Mouse (Mus musculus) heart, embryonic 11.5 days (tissue): ENCODE measurements around the gene Mybbp1a. TPM values are rescaled to one million over a fixed set of nuclear protein-coding genes. Genes with fewer than 3 reads are reported as not detected.
"Not testable (repeated sequence)": the region's sequence is repeated elsewhere in the genome, so short reads cannot be mapped to it uniquely, and the experiment has no call there.

Experiments used
- ATAC-seq: fragments of 200-750 bp; cut with Nextera tagmentation; replicated peaks from 2 replicates; pipeline ENCODE4 v1.8.0; 2017; ENCODE audit warnings: moderate library complexity; ENCODE audit not compliant: insufficient number of reproducible peaks, low FRiP score, low TSS enrichment
- H3K27ac ChIP-seq: fragments of 300-500 bp; sonication (generic); 2 replicates; pipeline ENCODE4 v1.5.1; 2014; ENCODE audit warnings: mild to moderate bottlenecking, low read depth, low read length
- H3K27me3 ChIP-seq: fragments of 300-500 bp; sonication (generic); 2 replicates; pipeline ENCODE4 v1.6.1; 2014; ENCODE audit warnings: mild to moderate bottlenecking, low read length, mixed read lengths; ENCODE audit not compliant: control insufficient read depth, insufficient read depth
- H3K36me3 ChIP-seq: fragments of 300-500 bp; sonication (generic); 2 replicates; pipeline ENCODE4 v1.6.1; 2014; ENCODE audit warnings: mild to moderate bottlenecking, low read length, moderate library complexity, mixed read lengths; ENCODE audit not compliant: control insufficient read depth, insufficient read depth
- H3K4me1 ChIP-seq: fragments of 300-500 bp; sonication (generic); 2 replicates; pipeline ENCODE4 v1.6.1; 2014; ENCODE audit warnings: low read length; ENCODE audit not compliant: control insufficient read depth, insufficient read depth
- H3K4me2 ChIP-seq: fragments of 300-500 bp; sonication (generic); 2 replicates; pipeline ENCODE4 v1.6.1; 2014; ENCODE audit warnings: mild to moderate bottlenecking, moderate library complexity
- H3K4me3 ChIP-seq: fragments of 300-500 bp; sonication (generic); 2 replicates; pipeline ENCODE4 v1.5.1; 2014; ENCODE audit warnings: low read depth, low read length
- H3K9ac ChIP-seq: fragments of 300-500 bp; sonication (generic); 2 replicates; pipeline ENCODE4 v1.6.1; 2014; ENCODE audit warnings: mild to moderate bottlenecking, low read depth, low read length, moderate library complexity
- H3K9me3 ChIP-seq: fragments of 300-500 bp; sonication (generic); replicated peaks from 2 replicates; pipeline ENCODE4 v1.6.1; 2016; ENCODE audit warnings: low read length; ENCODE audit not compliant: control insufficient read depth
- WGBS: fragments of 180-500 bp; shearing (Covaris S2); extraction: QIAGEN DNeasy Blood & Tissue Kit; methylation state at CpG from one replicate; pipeline ENCODE4 v1.1.7; 2014; ENCODE audit not compliant: insufficient replicate concordance; 5-methylcytosine and 5-hydroxymethylcytosine counted together
- polyA plus RNA-seq: library from polyadenylated mRNA; unstranded; fragments of >200 nt; fragmentation: Nextera tagmentation; extraction: Ambion mirVana; gene quantifications from 2 replicates; pipeline ENCODE4 v1.2.1, GENCODE M21; 2014

The Mybbp1a gene
- polyA plus RNA-seq, 1 experiment from 2014 or later = 93.8 TPM

- H3K4me3 ChIP-seq = peak overlapping the region; percentile 86
- H3K4me2 ChIP-seq = peak overlapping the region; percentile 90
- peak overlapping the region; percentile 88 for H3K9ac ChIP-seq
- H3K27ac ChIP-seq = peak overlapping the region; percentile 68
- H3K9me3 ChIP-seq, H3K4me1 ChIP-seq, ATAC-seq, H3K27me3 ChIP-seq: not testable (repeated sequence)
- 37% methylated on average over 6 of the region's 6 CpGs for WGBS
- H3K36me3 ChIP-seq = peaks cover 24% of the 10 kb centered on the region
Observed at GRCm38 (mm10) chr11:72440597-72440964, 574 bp upstream of the Mybbp1a start.

- Histone ChIP-seq H3K9ac (no peak overlapping the region), H3K36me3 (peaks cover 74% of the 10 kb centered on the region), H3K4me1 (peaks cover 9% of the 10 kb centered on the region), H3K27ac (no peak overlapping the region), H3K4me3 (no peak overlapping the region), H3K27me3 (no peaks in the 10 kb centered on the region), H3K9me3 (no peaks in the 10 kb centered on the region), H3K4me2 (no peak overlapping the region)
- no peak for ATAC-seq
- 86% methylated on average over 6 of the region's 6 CpGs for WGBS
Observed at GRCm38 (mm10) chr11:72446311-72447105, 5.4 kb downstream of the Mybbp1a start.

- Histone ChIP-seq H3K27me3 (no peaks in the 10 kb centered on the region), H3K4me1 (peaks cover 2% of the 10 kb centered on the region), H3K36me3 (peaks cover 78% of the 10 kb centered on the region), H3K4me3 (no peak overlapping the region), H3K9me3 (no peaks in the 10 kb centered on the region), H3K9ac (no peak overlapping the region), H3K27ac (no peak overlapping the region), H3K4me2 (no peak overlapping the region)
- no peak for ATAC-seq
- WGBS = 67% methylated on average over 8 of the region's 8 CpGs
Observed at GRCm38 (mm10) chr11:72447475-72447874, 6.3 kb downstream of the Mybbp1a start.

- WGBS = 85% methylated on average over 3 of the region's 3 CpGs
- no peaks in the 10 kb centered on the region for H3K9me3 ChIP-seq
- no peak for ATAC-seq
- H3K4me3 ChIP-seq = no peak overlapping the region
- no peaks in the 10 kb centered on the region for H3K27me3 ChIP-seq
- no peak overlapping the region for H3K4me2 ChIP-seq
- no peak overlapping the region for H3K27ac ChIP-seq
- no peak overlapping the region for H3K9ac ChIP-seq
- H3K36me3 ChIP-seq = peaks cover 41% of the 10 kb centered on the region
- peaks cover 2% of the 10 kb centered on the region; the same call in 1 of the 2 replicates for H3K4me1 ChIP-seq
Observed at GRCm38 (mm10) chr11:72452140-72452665, 11.0 kb downstream of the Mybbp1a start.

GRCm38 (mm10) chr11:72453105-72453953 is 12.2 kb downstream of the Mybbp1a start:
- H3K4me2 ChIP-seq = no peak overlapping the region

GRCm38 (mm10) chr11:72455694-72456093 is 14.5 kb downstream of the Mybbp1a start:
- Histone ChIP-seq H3K9me3 (no peaks in the 10 kb centered on the region), H3K27me3 (no peaks in the 10 kb centered on the region), H3K4me3 (no peak overlapping the region), H3K4me1 (peaks cover 12% of the 10 kb centered on the region), H3K4me2 (no peak overlapping the region), H3K27ac (no peak overlapping the region), H3K9ac (no peak overlapping the region), H3K36me3 (peaks cover 13% of the 10 kb centered on the region)
- 67% methylated on average over 5 of the region's 5 CpGs for WGBS
- ATAC-seq = no peak

More at GRCm38 (mm10) chr11:72453105-72453953, 12.2 kb downstream of the Mybbp1a start:
- peaks cover 5% of the 10 kb centered on the region; the same call in 1 of the 2 replicates for H3K4me1 ChIP-seq
- WGBS = 59% methylated on average over 15 of the region's 15 CpGs
- H3K9ac ChIP-seq = no peak overlapping the region
- H3K9me3 ChIP-seq = no peaks in the 10 kb centered on the region
- peaks cover 33% of the 10 kb centered on the region for H3K36me3 ChIP-seq
- H3K27me3 ChIP-seq = no peaks in the 10 kb centered on the region
- no peak for ATAC-seq
- no peak overlapping the region for H3K27ac ChIP-seq
- no peak overlapping the region for H3K4me3 ChIP-seq

- 35% methylated on average over 12 of the region's 12 CpGs for WGBS
- Histone ChIP-seq H3K9me3 (no peaks in the 10 kb centered on the region), H3K4me1 (peaks cover 12% of the 10 kb centered on the region), H3K4me2 (no peak overlapping the region), H3K9ac (0 out of 2 replicates have a peak overlapping the region, but pooled peaks have one; percentile 1), H3K27ac (peak overlapping the region; percentile 47), H3K36me3 (no peaks in the 10 kb centered on the region), H3K27me3 (no peaks in the 10 kb centered on the region), H3K4me3 (no peak overlapping the region)
- ATAC-seq = peak; percentile 72
Observed at GRCm38 (mm10) chr11:72457995-72458496, 16.9 kb downstream of the Mybbp1a start.

- 0 out of 2 replicates have a peak overlapping the region, but pooled peaks have one; percentile 1 for H3K9ac ChIP-seq
- no peaks in the 10 kb centered on the region for H3K36me3 ChIP-seq
- peaks cover 12% of the 10 kb centered on the region for H3K4me1 ChIP-seq
- H3K4me3 ChIP-seq = no peak overlapping the region
- 24% methylated on average over 3 of the region's 3 CpGs for WGBS
- H3K27me3 ChIP-seq = no peaks in the 10 kb centered on the region
- peak; percentile 24 for ATAC-seq
- peak overlapping the region; percentile 47 for H3K27ac ChIP-seq
- no peaks in the 10 kb centered on the region for H3K9me3 ChIP-seq
- no peak overlapping the region for H3K4me2 ChIP-seq
Observed at GRCm38 (mm10) chr11:72458502-72458901, 17.3 kb downstream of the Mybbp1a start.
